Mouse (Mus musculus) gastrocnemius, postnatal 10 days (tissue): ENCODE measurements around the gene Myod1. TPM values are rescaled to one million over a fixed set of nuclear protein-coding genes. Genes with fewer than 3 reads are reported as not detected.

ENCODE experiments used
- DNase-seq: peaks from one replicate; pipeline ENCODE4 v3.0.0; 2021; ENCODE audit warnings: mixed read lengths
- long read RNA-seq, 2 experiments: library from polyadenylated mRNA; stranded (forward); transcript quantifications; one replicate each; pipeline ENCODE4 v2.0.0; 2021
- total RNA-seq, 2 experiments: library from RNA; stranded (reverse); gene quantifications; 2 replicates each; pipeline ENCODE4 v1.2.3; 2021

Gene Myod1
- 10 to 100 TPM; 36.8 to 45.3 TPM for total RNA-seq
- long read RNA-seq, experiment 1, transcript Myod1-201 (3 exons, 1,861 nt), result major isoform, 48 of 52 reads
- long read RNA-seq, experiment 1, partial matches to known transcripts, result 3 of 52 reads
- long read RNA-seq, experiment 1, other reads (novel, unspliced or antisense), result 1 of 52 reads
- long read RNA-seq, experiment 2, transcript Myod1-201 (3 exons, 1,861 nt), result major isoform, 40 of 44 reads
- long read RNA-seq, experiment 2, partial matches to known transcripts, result 3 of 44 reads
- long read RNA-seq, experiment 2, other reads (novel, unspliced or antisense), result 1 of 44 reads

DNA sequence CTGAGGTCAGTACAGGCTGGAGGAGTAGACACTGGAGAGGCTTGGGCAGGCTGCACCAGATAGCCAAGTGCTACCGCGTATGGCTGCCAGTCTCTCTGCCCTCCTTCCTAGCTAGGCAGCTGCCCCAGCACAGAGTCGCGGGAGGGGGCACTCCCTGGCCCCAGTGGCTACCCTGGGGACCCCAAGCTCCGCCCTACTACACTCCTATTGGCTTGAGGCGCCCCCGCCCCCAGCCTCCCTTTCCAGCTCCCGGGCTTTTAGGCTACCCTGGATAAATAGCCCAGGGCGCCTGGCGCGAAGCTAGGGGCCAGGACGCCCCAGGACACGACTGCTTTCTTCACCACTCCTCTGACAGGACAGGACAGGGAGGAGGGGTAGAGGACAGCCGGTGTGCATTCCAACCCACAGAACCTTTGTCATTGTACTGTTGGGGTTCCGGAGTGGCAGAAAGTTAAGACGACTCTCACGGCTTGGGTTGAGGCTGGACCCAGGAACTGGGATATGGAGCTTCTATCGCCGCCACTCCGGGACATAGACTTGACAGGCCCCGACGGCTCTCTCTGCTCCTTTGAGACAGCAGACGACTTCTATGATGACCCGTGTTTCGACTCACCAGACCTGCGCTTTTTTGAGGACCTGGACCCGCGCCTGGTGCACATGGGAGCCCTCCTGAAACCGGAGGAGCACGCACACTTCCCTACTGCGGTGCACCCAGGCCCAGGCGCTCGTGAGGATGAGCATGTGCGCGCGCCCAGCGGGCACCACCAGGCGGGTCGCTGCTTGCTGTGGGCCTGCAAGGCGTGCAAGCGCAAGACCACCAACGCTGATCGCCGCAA, at the start of gene Myod1:
TSS of gene Myod1 (plus strand) at position 303 of the 836 bp plus-strand sequence.
- peak; percentile 78 for DNase-seq

DNA sequence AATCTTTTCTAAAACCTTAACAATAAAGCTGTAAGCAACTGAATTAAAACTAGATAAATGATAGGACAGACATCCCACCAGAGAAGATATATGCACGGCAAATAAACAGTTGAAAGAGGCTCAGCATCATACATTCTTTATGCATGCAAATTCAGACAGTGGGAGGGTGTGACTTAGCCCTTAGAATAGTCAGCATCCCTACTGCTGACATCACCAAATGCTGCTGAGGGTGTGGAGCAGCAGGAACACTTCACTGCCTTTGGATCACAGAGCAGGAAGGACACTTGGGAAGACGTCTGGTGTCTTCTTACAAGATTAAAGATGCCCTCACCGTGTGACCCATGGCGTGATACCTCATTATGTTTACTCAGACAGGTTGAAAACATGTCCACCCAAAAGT, 48.4 kb upstream of the Myod1 start:
- no peak for DNase-seq

DNA sequence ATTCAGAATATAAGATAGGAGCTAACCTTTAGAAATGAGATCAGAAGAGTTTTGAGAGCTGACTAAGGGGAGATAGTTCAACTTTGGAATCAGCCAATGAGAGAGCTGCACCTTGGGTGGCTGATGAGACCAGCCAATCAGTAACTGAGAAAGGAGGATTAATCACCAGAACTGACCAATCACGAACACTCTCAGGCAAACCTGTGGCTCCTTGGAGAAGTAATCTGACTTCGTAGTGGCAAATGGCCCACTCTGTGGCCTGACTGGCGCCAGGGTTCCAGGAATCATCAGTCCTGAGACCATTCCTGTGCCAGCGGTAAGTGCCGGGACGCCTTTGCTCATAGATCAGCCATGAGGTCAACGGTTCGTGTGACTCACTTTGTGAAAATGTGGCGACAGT, 38.9 kb upstream of the Myod1 start:
- no peak for DNase-seq

GRCm38 (mm10) chr7:46339818-46340217, 36.5 kb upstream of the Myod1 start:
- DNase-seq, result no peak

GRCm38 (mm10) chr7:46340295-46340694, 36.0 kb upstream of the Myod1 start:
- DNase-seq, result no peak

DNA sequence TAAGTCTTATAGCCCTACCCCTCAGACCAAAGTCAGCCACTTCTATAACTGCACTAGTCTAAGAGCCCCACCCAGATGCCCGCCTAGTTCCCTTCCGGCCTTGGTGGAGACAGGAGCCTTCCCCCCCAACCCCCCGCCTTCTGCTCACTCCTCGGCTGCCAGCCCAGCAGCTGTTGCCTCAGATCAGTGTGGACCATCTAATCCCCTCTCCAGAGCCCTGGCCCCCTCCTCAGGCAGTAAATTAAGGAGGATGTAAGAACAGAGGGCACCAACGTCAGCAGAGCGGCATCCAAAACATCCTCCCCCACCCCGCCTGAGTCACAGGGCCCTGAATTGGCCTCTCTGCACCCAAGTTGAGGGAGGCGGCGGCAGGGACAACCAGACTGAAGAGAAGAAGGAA, 34.8 kb upstream of the Myod1 start:
- peak; percentile 56 for DNase-seq

DNA sequence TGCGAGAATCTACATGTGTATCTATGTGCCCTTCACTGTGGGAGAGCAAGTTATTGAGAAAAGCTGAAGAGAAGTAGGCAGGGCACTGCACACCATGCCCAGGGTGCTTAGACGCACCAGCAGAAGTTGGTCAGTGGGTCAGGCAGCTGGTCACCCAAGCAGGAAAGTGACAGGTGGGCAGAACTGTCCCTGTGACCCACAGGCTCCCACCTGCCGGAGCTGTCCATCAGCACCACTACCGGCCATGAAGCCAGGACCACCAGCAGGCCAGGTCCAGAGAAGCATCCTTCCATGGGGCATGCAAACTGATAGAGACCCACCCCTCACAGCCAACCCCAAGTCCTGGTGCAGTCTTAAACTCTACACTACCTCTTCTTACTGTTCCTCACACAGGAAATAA, 28.6 kb upstream of the Myod1 start:
- DNase-seq, result no peak

GRCm38 (mm10) chr7:46348813-46349212, 27.5 kb upstream of the Myod1 start:
- DNase-seq, result peak; percentile 37

DNA sequence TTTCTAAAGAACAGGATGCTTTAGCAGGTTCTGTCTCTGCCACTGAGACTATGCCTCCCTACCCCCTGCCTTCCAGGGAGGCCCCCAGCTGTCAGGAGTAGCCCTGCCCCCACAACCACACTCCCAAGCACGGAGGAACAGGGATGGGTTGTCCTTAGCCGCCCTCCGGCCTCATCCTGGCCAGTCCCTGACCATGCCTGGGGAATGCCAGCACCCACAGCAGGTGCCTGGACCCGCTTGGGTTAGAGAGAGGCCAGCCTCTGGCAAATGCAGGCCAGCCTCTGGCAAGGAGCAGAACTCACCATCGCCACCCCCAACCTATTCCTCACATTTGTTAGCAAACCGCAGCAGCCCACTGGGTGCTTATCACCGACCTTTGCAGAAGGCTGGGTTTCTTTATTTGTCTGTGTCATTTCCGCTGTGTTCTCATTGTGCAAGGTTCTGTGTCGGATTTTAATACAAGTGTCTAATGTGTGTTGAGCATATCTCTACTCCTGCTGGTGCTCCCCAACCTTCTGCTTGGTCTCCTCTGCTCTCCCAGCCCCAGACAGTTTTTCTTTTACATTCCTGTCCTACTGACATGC, 26.1 kb upstream of the Myod1 start:
- DNase-seq, result peak; percentile 56

- DNase-seq, result no peak
Observed at GRCm38 (mm10) chr7:46352748-46353147, 23.5 kb upstream of the Myod1 start.

GRCm38 (mm10) chr7:46353216-46353615, 23.1 kb upstream of the Myod1 start:
- peak; percentile 47 for DNase-seq

GRCm38 (mm10) chr7:46353875-46354274, 22.4 kb upstream of the Myod1 start:
- DNase-seq, result no peak

DNA sequence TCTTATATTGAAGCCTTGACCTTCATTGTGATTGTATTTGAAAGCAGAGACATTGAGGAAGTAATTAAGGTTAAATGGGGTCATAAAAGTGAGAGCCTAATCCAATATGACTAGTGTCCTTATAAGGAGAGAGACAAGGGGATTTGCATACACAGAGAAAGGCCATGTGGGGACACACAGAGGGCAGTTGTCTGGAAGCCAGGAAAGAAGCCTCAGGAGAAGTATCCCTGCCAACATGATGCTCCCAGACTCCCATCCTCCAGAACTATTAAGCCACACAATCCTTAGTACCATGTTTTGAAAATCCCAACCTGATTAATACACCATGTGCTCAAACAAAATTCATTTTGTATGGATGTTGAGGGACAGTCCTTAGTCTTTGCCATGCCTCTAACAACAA, 14.5 kb upstream of the Myod1 start:
- DNase-seq, result no peak

DNA sequence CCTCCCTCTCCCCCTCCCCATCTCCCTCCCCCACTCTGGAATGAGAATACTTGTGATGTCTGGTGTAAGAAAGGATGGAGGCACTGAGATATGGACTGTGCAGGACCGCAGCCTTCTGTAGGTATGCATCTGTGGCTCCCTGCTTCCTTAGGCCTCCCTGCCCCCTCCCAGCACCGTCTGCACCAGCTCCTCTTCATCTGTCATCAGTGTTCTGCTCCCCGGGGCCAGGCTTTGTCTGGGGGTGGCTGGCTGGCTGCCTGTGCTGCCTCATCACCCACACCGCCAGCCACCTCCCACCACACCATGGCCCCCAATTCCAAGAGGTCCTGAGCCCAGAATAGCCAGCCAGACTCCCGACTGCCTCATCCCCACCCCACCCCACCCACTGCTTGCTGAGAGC, 12.1 kb upstream of the Myod1 start:
- DNase-seq, result no peak

GRCm38 (mm10) chr7:46365810-46366209, 10.5 kb upstream of the Myod1 start:
- DNase-seq, result no peak

DNA sequence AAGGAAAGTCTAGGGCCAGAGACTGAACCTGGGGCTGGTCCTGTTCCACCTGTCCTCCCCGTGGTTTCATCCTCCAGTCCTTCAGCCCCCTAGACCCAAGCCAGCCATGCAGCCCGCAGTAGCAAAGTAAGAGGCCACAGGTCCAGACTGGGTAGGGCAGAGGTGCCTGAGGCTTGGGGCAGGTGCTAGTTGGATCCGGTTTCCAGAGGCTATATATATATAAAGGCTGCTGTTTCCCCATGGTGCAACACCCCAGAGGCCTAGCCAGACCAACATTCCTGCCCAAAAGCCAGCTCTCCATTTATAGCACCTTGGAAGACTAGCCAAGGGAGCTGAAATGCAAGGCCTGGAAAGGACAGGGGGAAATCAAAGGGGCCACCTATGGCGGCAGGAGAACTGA, 5.2 kb upstream of the Myod1 start:
- DNase-seq, result no peak

- DNase-seq, result peak; percentile 69
Observed at GRCm38 (mm10) chr7:46377008-46377346, 703 bp downstream of the Myod1 start.

DNA sequence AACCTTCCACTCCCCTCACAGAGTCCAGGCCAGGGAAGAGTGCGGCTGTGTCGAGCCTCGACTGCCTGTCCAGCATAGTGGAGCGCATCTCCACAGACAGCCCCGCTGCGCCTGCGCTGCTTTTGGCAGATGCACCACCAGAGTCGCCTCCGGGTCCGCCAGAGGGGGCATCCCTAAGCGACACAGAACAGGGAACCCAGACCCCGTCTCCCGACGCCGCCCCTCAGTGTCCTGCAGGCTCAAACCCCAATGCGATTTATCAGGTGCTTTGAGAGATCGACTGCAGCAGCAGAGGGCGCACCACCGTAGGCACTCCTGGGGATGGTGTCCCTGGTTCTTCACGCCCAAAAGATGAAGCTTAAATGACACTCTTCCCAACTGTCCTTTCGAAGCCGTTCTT, 1.8 kb downstream of the Myod1 start:
- peak; percentile 40 for DNase-seq

DNA sequence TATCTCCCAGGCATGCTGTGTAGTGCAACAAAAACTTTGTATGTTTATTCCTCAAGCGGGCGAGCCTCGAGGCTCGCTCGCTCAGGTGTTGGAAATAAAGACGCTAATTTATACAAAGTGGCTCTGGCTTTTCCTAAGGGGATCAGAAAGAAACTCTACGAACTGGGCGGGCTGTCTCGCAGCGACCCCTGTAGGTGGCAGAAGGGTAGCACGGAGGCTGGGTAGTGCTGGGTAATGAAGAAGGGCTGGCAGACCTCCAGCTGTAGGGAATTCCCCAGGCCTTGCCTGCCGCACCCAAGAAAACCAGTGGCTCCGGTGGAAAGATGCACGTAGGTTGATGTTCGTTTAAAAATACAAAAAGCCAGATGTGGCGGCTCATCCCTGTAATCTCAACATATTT, 2.7 kb downstream of the Myod1 start:
- DNase-seq, result peak; percentile 85

DNA sequence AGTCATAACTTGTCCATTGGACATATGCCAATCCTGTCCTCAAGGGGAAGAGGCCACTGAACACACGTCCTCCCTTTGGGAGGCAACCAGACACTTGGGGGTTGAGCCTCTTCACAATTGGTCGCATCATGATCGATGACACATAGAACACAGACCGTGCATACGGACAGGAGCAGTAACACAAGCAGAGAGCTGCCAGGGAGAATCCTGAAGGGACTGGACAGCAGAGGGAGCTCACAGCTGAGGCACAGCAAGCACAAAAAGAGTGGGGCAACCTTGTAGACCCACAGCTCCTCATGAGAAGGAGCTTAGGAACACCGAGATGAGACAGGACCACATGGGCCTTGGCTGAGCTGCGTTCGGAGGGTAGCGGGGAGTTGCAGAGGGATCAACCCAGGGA, 4.4 kb downstream of the Myod1 start:
- no peak for DNase-seq

- no peak for DNase-seq
Observed at GRCm38 (mm10) chr7:46387430-46387829, 11.2 kb downstream of the Myod1 start.

- DNase-seq, result no peak
Observed at GRCm38 (mm10) chr7:46389456-46390085, 13.3 kb downstream of the Myod1 start.

DNA sequence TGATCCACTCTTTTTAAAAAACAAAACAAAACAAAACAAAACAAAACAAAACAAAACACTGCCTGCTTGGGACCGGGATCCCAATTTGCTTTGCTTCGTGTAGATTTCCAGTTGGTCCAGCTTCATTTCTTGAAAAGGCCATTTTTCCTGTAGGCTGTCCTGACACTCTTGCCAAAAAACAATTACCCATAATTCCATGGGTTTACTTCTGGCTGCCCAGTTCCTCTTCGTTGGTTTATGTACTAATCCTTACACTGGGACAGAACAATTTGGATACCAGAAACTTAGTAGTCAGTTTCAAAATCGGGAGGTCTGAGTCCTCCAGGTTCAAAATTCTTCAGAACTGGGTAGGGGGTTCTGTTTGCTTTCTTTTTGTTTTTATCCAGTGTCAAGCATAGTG, 14.0 kb downstream of the Myod1 start:
- DNase-seq, result no peak
